Mouse (Mus musculus) heart, adult 8-10 months (tissue): ENCODE data around the gene Olfr1451. TPM values are rescaled to one million over a fixed set of nuclear protein-coding genes. Genes with fewer than 3 reads are reported as not detected.
"Not testable (repeated sequence)": the region's sequence is repeated elsewhere in the genome, so short reads cannot be mapped to it uniquely, and the experiment has no call there.

Experiments used
- DNase-seq: peaks from one replicate; pipeline ENCODE4 v3.0.0; 2022; ENCODE audit warnings: low spot score
- total RNA-seq, 4 experiments: library from RNA; stranded (reverse); gene quantifications; 2 replicates each; pipeline ENCODE4 v1.2.4; 2022

The Olfr1451 gene
- total RNA-seq, result not detected

DNA sequence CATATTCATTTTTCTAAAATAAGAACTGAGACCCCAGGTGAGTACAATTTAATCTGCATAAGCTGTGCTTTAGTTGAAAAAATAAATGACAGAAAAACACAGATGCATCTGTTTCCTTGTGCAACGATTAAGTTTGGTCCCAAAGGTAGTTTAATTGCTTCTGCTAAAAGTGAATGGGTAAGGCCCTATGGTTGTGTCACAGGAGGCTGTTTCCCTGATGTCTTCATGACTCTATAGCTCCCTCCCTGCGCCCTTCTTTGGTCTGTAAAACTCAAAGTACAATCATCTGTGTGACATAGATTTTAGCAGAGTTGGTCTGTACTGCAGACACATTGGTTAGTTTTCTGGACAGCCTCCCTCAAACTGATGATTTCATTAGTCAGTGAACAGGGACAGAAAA is at the start of gene Olfr1451:
Gene Olfr1451 (plus strand): TSS at position 301 of the 400 bp plus-strand sequence.
- no peak for DNase-seq

DNA sequence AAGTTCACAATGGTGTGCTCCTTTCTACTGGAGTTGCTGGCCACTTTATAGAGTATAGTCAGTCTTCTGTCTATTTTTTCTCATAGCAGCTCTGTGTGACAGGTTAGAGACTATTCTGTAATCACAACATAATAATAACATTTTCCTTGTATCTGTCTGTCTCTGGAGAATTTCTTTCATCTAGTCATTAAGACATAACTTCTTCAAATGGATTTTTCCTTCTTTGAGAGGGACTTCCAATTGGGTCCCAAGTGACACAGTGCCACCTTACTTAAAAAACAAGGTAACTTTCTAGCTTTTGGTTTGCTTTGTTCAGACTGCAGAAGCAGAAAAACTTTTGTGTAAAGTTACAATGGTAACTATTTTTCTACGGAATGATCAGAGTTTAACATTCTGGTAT is 44.9 kb upstream of the Olfr1451 start, which contains the start of gene Olfr1450:
Gene Olfr1450 (plus strand): TSS at position 301 of the 400 bp plus-strand sequence.
- no peak for DNase-seq

DNA sequence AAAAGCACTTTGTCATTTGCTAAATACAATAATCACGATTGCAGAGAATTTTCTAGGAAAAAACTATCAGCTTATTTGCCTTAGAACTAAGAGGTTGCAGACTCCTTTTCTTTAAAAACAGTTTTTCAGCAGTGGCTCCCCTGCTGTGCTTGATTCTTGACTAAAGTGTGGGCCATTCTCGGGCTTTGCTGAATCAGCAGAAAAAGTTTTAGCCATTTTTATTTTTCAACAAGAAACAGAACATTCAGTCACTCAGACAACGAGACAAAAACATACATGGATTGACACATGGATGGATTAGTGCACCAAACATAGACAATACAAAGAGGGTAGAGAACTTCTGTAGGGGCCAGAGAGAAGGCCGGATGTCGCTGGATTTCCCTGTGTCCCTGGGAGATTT is 24.7 kb upstream of the Olfr1451 start:
- DNase-seq, result not testable (repeated sequence)

DNA sequence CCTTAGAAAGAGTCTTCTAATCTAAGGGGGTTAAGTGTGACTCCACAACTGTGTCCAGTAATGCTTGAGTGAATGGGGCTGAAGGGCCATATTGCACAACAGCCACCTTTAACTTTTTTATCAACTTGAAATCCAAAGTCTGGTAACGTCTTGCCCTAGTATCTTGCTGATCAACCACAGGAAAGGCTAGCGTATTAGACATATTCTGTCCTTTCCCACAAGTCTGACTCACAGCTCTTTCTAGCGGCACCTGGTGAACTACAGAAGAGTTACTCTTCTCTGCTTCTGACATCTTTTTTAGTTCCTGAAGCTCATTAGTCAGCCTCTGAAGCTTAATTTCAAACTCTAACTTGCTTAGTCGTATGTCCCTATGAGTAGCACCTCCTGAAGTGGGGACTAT is 2.5 kb upstream of the Olfr1451 start:
- DNase-seq, result not testable (repeated sequence)

DNA sequence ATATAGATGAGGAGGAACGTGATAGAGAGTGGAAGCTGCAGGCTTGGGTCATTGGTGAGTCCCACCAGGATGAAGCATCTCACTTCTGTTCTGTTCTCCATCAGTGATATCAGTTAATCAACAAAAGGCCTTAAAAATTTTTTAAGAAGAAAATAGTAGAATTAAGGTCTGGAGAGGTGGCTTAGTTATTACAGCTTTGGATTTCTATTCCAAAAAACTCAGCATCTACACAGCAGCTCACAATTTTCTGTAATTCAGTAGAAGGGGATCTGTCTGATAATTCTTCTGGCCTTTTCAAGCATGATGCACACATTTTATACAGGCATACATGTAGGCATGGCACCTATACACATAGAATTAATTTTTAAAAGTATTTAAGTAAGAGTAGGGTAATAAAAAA is 33.4 kb downstream of the Olfr1451 start, which contains the start of gene Olfr1453:
Gene Olfr1453 (minus strand): TSS at position 101 of the 400 bp plus-strand sequence.
- no peak for DNase-seq

Other genes with a start within 250 kb of the Olfr1451 start
- 1 to 10 TPM in 1 of 4 experiments, under 1 TPM in 3; 0.52 to 1.9 (median 0.95) TPM for gene Cntf, start 229.4 kb upstream of the Olfr1451 start, total RNA-seq
- gene Zfp91, start 198.9 kb upstream of the Olfr1451 start, total RNA-seq, result 10 to 100 TPM; 75.1 to 88.7 (median 81.0) TPM
- 1 to 10 TPM in 1 of 4 experiments, under 1 TPM in 3; 0.60 to 1.1 (median 0.71) TPM for gene Lpxn, start 198.8 kb upstream of the Olfr1451 start, total RNA-seq
- not detected for gene Gm5244, start 148.3 kb upstream of the Olfr1451 start, total RNA-seq
- not detected for gene Olfr1444, start 137.7 kb upstream of the Olfr1451 start, total RNA-seq
- not detected for gene Olfr1445, start 111.2 kb upstream of the Olfr1451 start, total RNA-seq
- not detected for gene Olfr1446, start 101.5 kb upstream of the Olfr1451 start, total RNA-seq
- not detected for gene Olfr1447, start 91.3 kb upstream of the Olfr1451 start, total RNA-seq
- gene Olfr1448, start 70.6 kb upstream of the Olfr1451 start, total RNA-seq, result not detected
- gene Olfr1449, start 64.2 kb upstream of the Olfr1451 start, total RNA-seq, result not detected
- gene Olfr1450, start 44.8 kb upstream of the Olfr1451 start, total RNA-seq, result not detected
- gene Olfr1453, start 33.3 kb downstream of the Olfr1451 start, total RNA-seq, result not detected
- not detected for gene Olfr1454, start 65.6 kb downstream of the Olfr1451 start, total RNA-seq
- not detected for gene Olfr1457, start 102.9 kb downstream of the Olfr1451 start, total RNA-seq
- gene Olfr1458, start 111.8 kb downstream of the Olfr1451 start, total RNA-seq, result not detected
- gene Olfr1459, start 154.5 kb downstream of the Olfr1451 start, total RNA-seq, result under 1 TPM in 2 of 4 experiments, not detected in 2; 0.05 to 0.09 TPM
- gene Olfr1461, start 168.0 kb downstream of the Olfr1451 start, total RNA-seq, result not detected
- not detected for gene Olfr1462, start 190.7 kb downstream of the Olfr1451 start, total RNA-seq
- not detected for gene Olfr1463, start 236.3 kb downstream of the Olfr1451 start, total RNA-seq